Mouse (Mus musculus): ENCODE results near the gene Zfp672.

Zfp672 gene

GRCm38 (mm10) chr11:58275756-58276155 is 54.4 kb downstream of the Zfp672 start:
- DNase-seq: no peak

DNA sequence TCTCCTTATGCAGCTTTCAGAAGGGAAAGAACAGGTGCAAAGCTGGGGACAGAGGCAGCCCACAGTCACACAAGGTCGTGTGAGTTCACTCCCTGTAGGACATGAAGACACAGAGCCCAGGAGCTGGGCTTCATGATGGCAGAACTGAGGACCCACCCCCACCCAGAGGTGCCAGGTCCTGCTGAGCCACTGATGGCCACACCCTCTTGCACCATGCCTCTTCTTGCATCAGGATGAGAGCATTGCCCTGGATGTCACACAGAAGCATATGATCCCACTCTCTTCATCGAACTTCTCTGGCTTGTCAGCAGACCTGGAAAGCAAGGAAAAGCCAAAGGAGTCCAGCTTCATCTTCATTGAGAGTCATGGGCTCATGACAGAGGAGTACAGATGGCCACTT is 55.6 kb downstream of the Zfp672 start, which contains the start of gene 4930438A08Rik:
TSS of gene 4930438A08Rik (plus strand) at position 228 of the 400 bp plus-strand sequence.
- DNase-seq: no peak

GRCm38 (mm10) chr11:58268285-58268684 is 61.9 kb downstream of the Zfp672 start:
- DNase-seq: no peak
